Mouse (Mus musculus): ENCODE measurements at regions not wholly inside any gene's neighbourhood (a gene's known extent, or its start where the extent isn't known, plus 50 kb on each side); places are given as distances from the start of the nearest gene placed in this dataset.

DNA sequence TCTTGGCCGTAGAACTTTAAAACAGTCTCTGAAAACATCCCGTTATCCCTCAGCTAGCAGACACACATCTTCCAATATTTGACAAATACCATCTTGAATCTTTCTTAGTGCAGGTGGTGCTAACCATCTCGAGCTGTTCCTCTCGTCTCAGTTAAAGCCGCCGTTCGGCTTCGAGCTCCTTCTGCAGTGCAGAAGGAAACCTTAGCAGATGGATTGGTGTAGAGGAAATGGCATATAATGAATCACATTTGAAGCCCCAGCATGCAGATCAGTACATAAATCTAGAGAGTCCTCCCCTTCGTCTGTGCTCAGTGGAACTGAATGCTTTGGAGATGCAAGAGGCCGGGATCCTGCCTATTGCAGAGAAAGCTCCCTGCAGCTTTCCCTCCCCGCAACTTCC is 83.5 kb upstream of the Tle4 start:
- Histone ChIP-seq H3K9ac (no peak overlapping the region), H3K4me2 (no peak overlapping the region), H3K36me3 (no peaks in the 10 kb centered on the region), H3K9me3 (no peaks in the 10 kb centered on the region), H3K4me3 (no peak overlapping the region), H3K27me3 (replicated peaks) (no peaks in the 10 kb centered on the region), H3K27ac (replicated peaks) (no peak overlapping the region), H3K4me1 (no peaks in the 10 kb centered on the region)
- ATAC-seq (ENCODE audit: extremely low read depth, insufficient number of reproducible peaks, low FRiP score, low TSS enrichment): no peak
- WGBS: 71% methylated on average over 11 of the region's 11 CpGs

DNA sequence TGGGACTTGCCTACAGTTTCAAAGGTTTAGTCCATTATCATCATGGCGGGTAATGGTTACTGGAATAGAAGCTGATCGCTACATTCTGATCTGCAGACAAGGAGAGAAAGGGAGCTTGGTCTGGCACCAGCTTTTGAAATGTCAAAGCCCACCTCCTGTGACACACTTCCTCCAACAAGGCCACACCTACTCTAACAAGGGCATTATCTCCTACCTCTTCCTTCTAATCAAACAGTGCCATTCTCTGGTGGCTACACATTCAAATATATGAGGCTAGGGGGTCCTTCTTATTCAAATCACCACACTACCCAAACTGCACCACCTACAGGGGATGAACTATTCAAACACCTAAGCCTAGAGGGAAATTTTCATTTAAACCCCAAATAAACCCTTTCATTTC is 81.9 kb upstream of the Tle4 start:
- ATAC-seq (ENCODE audit: extremely low read depth, insufficient number of reproducible peaks, low FRiP score, low TSS enrichment): no peak
- H3K4me2 ChIP-seq: no peak overlapping the region
- H3K9me3 ChIP-seq: no peaks in the 10 kb centered on the region
- H3K4me3 ChIP-seq: no peak overlapping the region
- H3K36me3 ChIP-seq: no peaks in the 10 kb centered on the region
- H3K4me1 ChIP-seq: no peaks in the 10 kb centered on the region
- no peaks in the 10 kb centered on the region for H3K27me3 ChIP-seq (replicated peaks)
- 83% methylated on average over 2 of the region's 2 CpGs for WGBS
- no peak overlapping the region for H3K27ac ChIP-seq (replicated peaks)
- no peak overlapping the region for H3K9ac ChIP-seq

DNA sequence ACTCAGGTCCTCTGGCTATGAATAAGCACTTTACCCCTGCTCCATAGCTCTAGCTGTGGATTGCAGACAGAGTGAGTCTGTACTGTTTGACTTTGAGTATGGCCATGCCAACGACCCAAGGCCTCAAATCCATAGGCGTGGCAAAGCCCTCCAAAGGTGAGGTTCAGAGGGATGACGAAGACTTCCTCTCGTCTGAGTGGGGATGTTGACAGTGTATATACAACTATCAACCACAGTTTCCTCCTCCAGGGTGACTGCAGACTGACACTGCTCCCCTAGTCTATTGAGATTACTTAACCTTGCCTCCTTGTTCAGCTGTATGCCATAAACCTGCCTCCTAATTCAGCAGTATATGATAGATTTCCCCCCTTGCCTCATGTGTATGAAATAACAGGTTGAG is 80.7 kb upstream of the Tle4 start:
- H3K27me3 ChIP-seq (replicated peaks): no peaks in the 10 kb centered on the region
- no peak overlapping the region for H3K27ac ChIP-seq (replicated peaks)
- H3K9me3 ChIP-seq: no peaks in the 10 kb centered on the region
- H3K4me3 ChIP-seq: no peak overlapping the region
- H3K36me3 ChIP-seq: no peaks in the 10 kb centered on the region
- H3K4me1 ChIP-seq: no peaks in the 10 kb centered on the region
- no peak for ATAC-seq (ENCODE audit: extremely low read depth, insufficient number of reproducible peaks, low FRiP score, low TSS enrichment)
- H3K9ac ChIP-seq: no peak overlapping the region
- 69% methylated on average over 4 of the region's 4 CpGs for WGBS
- H3K4me2 ChIP-seq: no peak overlapping the region

DNA sequence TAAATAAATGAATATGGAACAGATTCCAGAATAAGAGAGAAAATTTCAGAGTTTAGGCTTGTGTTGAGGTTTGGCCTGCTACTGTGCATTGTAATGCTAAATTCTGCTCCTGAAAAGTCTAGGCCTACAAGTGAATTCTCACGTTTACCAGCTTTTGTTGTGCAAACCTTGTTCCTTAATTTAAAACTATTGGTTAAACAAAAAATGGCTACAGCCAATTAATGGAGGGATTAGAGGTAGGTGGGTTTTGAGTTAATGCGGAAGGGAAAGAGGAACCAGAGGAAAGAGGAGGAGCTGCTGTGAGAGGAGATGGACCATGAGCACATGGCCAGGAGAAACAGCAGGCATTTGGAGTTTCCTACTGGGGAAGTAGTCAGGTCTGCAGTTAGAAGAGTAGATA is 79.1 kb upstream of the Tle4 start:
- Histone ChIP-seq H3K4me1 (no peaks in the 10 kb centered on the region), H3K27me3 (replicated peaks) (no peaks in the 10 kb centered on the region), H3K9me3 (no peaks in the 10 kb centered on the region), H3K4me3 (no peak overlapping the region), H3K4me2 (no peak overlapping the region), H3K36me3 (no peaks in the 10 kb centered on the region), H3K9ac (no peak overlapping the region), H3K27ac (replicated peaks) (no peak overlapping the region)
- 57% methylated on average over 2 of the region's 2 CpGs for WGBS
- ATAC-seq (ENCODE audit: extremely low read depth, insufficient number of reproducible peaks, low FRiP score, low TSS enrichment): no peak

DNA sequence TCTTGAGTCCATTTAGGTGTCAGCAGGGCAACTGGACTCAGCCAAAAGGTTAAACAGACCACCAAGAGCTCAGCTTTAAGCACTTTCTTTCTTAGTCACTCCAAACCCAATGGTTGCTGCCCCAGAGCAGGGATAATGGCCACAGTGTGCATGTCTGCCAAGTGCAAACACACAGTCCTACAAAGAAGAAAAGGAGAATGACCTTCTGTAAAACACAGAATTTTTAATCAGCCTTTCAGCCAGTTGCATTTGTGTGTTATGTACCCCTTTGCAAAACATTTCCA is 72.9 kb upstream of the Tle4 start:
- Histone ChIP-seq H3K27me3 (replicated peaks) (no peaks in the 10 kb centered on the region), H3K9ac (no peak overlapping the region), H3K36me3 (no peaks in the 10 kb centered on the region), H3K9me3 (no peaks in the 10 kb centered on the region), H3K4me2 (no peak overlapping the region), H3K27ac (replicated peaks) (no peak overlapping the region), H3K4me1 (no peaks in the 10 kb centered on the region), H3K4me3 (no peak overlapping the region)
- ATAC-seq (ENCODE audit: extremely low read depth, insufficient number of reproducible peaks, low FRiP score, low TSS enrichment): no peak

DNA sequence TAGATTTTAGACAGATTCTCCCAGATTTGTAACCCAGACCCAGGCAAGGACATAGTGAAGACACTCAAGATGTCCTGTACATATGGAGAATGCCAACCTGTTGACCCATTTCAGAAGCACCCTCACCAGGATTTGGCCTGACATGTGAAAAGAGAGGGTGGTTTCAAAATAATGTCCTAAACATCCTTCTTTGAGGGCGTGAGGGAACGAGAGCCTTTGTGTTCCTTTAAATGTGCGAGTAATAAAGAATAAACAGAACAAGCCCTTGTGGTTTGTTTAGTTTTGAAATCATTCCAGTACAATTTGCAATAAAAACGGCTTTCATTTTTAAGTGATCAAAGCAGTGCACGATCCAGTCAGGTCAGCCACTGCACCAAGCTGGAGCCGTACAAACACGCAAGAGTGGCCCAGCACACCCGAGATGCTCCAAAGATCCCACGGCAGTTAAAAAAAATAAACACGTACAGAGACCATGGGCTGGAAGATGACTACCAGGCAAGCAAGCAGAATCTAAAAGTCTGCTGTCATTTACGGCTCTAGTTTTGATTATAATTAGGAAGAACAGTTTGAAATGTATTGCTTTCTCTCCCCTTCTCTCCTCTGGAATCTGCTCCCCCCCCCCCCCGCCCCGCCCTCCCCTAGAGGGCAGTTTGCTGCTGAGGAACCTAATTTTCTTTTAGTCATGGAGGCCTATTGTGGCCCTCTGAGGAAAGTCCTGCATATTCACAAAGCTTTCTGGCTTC is 72.4 kb upstream of the Tle4 start:
- no peaks in the 10 kb centered on the region for H3K4me1 ChIP-seq
- no peak for ATAC-seq (ENCODE audit: extremely low read depth, insufficient number of reproducible peaks, low FRiP score, low TSS enrichment)
- H3K4me3 ChIP-seq: no peak overlapping the region

DNA sequence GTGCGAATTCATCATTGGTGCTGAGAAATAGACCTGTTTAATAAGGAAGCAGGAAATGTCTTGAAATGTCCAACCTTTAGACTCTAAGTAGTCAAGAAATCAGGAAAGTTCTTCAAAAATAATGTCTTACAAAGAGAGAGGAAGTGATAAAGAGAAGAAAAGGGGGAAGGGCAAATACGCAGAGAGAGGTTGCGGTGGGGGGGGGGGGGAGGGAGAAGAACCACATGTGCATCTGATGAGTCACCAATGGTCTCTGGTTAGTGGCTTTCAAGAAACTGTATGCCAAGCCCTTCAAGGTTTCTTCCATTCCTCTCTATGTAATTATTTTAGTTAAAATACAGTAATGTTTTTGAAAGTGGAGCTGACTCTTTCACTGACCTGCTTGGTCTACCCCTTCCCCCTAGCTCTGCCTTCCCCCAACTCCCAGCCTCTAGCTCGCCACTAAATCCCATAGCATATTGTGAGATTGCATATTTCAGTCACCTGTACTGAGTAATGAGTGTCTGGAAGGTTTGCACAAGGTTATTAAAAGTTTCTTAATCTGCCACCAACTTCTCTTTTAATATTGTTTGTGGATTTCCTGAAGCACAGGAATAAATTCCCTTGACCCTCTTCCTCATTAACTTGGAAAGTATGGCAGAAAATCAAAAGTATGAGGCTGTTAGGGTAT is 70.8 kb upstream of the Tle4 start:
- ATAC-seq (ENCODE audit: extremely low read depth, insufficient number of reproducible peaks, low FRiP score, low TSS enrichment): no peak
- no peak overlapping the region for H3K4me2 ChIP-seq
- no peak overlapping the region for H3K9ac ChIP-seq
- no peaks in the 10 kb centered on the region for H3K4me1 ChIP-seq
- H3K36me3 ChIP-seq: no peaks in the 10 kb centered on the region
- H3K4me3 ChIP-seq: no peak overlapping the region
- 67% methylated on average over 4 of the region's 4 CpGs for WGBS
- no peaks in the 10 kb centered on the region for H3K9me3 ChIP-seq
- no peaks in the 10 kb centered on the region for H3K27me3 ChIP-seq (replicated peaks)
- no peak overlapping the region for H3K27ac ChIP-seq (replicated peaks)

More for the DNA sequence above, 72.4 kb upstream of the Tle4 start:
- Histone ChIP-seq H3K9me3 (no peaks in the 10 kb centered on the region), H3K27me3 (replicated peaks) (no peaks in the 10 kb centered on the region), H3K9ac (no peak overlapping the region), H3K27ac (replicated peaks) (no peak overlapping the region), H3K4me2 (no peak overlapping the region), H3K36me3 (no peaks in the 10 kb centered on the region)
- WGBS: 71% methylated on average over 11 of the region's 13 CpGs

DNA sequence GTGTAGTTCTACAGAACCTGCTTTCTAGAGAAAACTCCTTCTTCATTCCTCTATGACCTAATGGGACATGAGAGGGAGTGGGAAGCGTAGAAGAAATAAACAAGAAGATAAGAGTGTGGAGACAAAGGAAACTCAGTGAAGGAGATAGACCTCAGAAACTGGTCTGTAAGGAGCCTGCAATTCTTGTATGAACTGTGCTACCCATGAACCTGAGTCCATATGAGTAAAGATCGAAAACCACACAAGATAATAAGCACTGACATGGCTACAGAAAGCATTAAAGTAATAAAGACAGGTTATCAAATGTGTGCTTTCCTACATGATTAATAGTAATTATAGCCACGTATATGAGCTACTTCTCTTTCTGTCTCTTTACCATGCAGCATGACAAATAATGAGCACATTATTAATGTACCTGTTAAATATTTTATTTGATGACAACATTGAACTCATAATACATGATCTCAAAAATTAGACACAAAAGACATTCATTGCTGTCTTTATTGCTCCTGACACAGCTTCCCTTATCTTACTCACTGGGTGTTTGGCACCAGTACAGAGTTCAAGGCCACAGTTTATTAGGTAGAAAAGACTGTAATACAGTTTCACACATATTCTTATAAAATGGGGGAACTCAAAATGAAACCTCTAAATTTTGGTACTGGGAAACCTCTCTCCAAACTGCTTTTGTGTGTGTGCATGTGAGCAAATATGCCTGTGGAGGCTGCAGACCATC is 67.0 kb upstream of the Tle4 start:
- 69% methylated on average over 3 of the region's 3 CpGs for WGBS
- Histone ChIP-seq H3K4me2 (no peak overlapping the region), H3K4me1 (no peaks in the 10 kb centered on the region), H3K4me3 (no peak overlapping the region), H3K36me3 (no peaks in the 10 kb centered on the region), H3K27ac (replicated peaks) (no peak overlapping the region), H3K9ac (no peak overlapping the region), H3K9me3 (no peaks in the 10 kb centered on the region), H3K27me3 (replicated peaks) (no peaks in the 10 kb centered on the region)
- ATAC-seq (ENCODE audit: extremely low read depth, insufficient number of reproducible peaks, low FRiP score, low TSS enrichment): no peak

DNA sequence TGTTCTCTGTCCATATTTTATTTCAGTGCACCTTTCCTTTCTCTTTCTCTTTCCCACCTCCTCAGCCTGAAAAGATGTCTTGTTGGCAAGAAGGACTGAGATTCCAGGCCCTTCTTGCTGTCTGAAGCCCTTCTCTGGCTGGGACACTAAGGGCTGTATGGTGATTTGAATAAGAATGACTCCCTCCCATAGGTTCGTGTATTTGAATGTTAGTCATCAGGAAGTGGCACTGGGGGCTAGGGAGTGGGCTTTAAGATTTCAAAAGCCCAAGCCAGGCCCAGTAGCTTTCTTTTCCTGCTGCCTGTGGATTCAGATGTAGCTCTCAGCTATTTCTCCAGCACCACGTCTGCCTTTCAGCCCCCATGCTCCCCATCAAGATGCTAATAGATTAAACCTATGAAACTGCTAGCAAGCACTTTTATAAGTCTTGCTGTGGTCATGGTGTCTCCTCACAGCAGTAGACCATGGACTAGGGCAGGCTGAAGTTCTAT is 66.3 kb upstream of the Tle4 start:
- no peak for ATAC-seq (ENCODE audit: extremely low read depth, insufficient number of reproducible peaks, low FRiP score, low TSS enrichment)
- WGBS: 37% methylated on average over 2 of the region's 2 CpGs
- no peak overlapping the region for H3K27ac ChIP-seq (replicated peaks)
- H3K4me2 ChIP-seq: no peak overlapping the region
- H3K9me3 ChIP-seq: no peaks in the 10 kb centered on the region
- no peaks in the 10 kb centered on the region for H3K27me3 ChIP-seq (replicated peaks)
- no peaks in the 10 kb centered on the region for H3K36me3 ChIP-seq
- H3K4me1 ChIP-seq: no peaks in the 10 kb centered on the region
- H3K4me3 ChIP-seq: no peak overlapping the region
- H3K9ac ChIP-seq: no peak overlapping the region

DNA sequence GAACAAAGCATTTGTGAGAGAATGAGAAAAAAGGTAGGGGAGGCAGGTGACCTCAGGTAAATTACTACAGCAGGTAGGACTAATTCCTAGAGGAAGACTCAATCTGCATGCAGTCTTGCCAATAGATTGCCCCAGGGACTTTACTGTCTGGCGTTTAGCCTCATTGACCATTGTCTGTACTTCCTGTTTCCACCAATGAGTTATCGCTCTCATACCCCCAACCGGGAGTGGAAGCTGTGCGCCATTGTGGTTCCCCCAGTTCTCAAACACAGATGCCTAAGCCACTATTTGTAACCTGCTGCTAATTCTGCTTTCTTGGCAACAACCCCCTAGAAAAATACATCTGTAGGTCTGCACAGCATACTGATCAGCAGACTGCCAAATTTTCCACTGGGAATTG is 65.5 kb upstream of the Tle4 start:
- H3K27me3 ChIP-seq (replicated peaks): no peaks in the 10 kb centered on the region
- no peaks in the 10 kb centered on the region for H3K36me3 ChIP-seq
- no peak overlapping the region for H3K27ac ChIP-seq (replicated peaks)
- WGBS: 70% methylated on average over 4 of the region's 4 CpGs
- ATAC-seq (ENCODE audit: extremely low read depth, insufficient number of reproducible peaks, low FRiP score, low TSS enrichment): no peak
- H3K4me3 ChIP-seq: no peak overlapping the region
- H3K4me1 ChIP-seq: no peaks in the 10 kb centered on the region
- H3K9me3 ChIP-seq: no peaks in the 10 kb centered on the region
- H3K4me2 ChIP-seq: no peak overlapping the region
- H3K9ac ChIP-seq: no peak overlapping the region

DNA sequence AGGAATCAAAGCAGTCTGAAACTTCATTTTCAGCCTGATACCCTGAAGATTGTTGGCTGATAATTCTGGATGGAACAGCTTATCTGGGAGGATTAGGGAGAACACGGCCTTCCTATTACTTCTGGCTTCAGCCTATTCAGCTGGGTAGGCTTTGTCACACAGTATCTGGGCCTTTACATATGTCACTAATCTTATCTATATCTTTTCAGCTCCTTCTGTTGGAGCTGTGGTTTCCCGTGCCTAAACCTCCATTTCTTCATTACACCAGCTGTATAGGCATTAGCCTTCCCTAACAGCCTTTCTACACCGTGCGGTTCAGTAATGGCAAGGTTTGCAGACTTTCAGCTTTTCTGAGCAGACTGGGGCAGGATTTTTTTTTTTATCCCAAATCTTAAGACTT is 61.9 kb upstream of the Tle4 start:
- WGBS: 47% methylated on average over 4 of the region's 4 CpGs

More for the DNA sequence above, 61.9 kb upstream of the Tle4 start:
- Histone ChIP-seq H3K4me2 (no peak overlapping the region), H3K9me3 (no peaks in the 10 kb centered on the region), H3K4me1 (0 out of 2 replicates have a peak, but pooled peaks cover 4% of the 10 kb centered on the region), H3K36me3 (no peaks in the 10 kb centered on the region), H3K27ac (replicated peaks) (no peak overlapping the region), H3K9ac (no peak overlapping the region), H3K27me3 (replicated peaks) (no peaks in the 10 kb centered on the region), H3K4me3 (no peak overlapping the region)
- ATAC-seq (ENCODE audit: extremely low read depth, insufficient number of reproducible peaks, low FRiP score, low TSS enrichment): no peak

Measured in heart, embryonic 13.5 days (tissue).